Mouse (Mus musculus) bone marrow macrophage, adult 2 months (primary cell): ENCODE measurements around the gene Lims1. TPM values are rescaled to one million over a fixed set of nuclear protein-coding genes. Genes with fewer than 3 reads are reported as not detected.
A peak's percentile ranks its signal among the peaks of the same experiment; 100 is the strongest.

Experiments
- H3K27ac ChIP-seq: 2 replicates; pipeline ENCODE4 v1.5.1; 2012; ENCODE audit warnings: low read depth, low read length; ENCODE audit not compliant: insufficient read depth
- H3K4me1 ChIP-seq: 2 replicates; pipeline ENCODE4 v1.6.1; 2012; ENCODE audit warnings: low read length; ENCODE audit not compliant: control insufficient read depth, insufficient read depth
- H3K4me3 ChIP-seq: 2 replicates; pipeline ENCODE4 v1.5.1; 2012; ENCODE audit warnings: mild to moderate bottlenecking, low read length, moderate library complexity; ENCODE audit not compliant: insufficient read depth
- CTCF ChIP-seq: IDR thresholded peaks from 2 replicates; pipeline ENCODE4 v1.5.1; 2012; ENCODE audit warnings: low read depth, mild to moderate bottlenecking, low read length, moderate library complexity
- POLR2A ChIP-seq: IDR thresholded peaks from 2 replicates; pipeline ENCODE4 v1.6.1; 2012; ENCODE audit warnings: mild to moderate bottlenecking, low read depth, low read length, borderline replicate concordance
- polyA plus RNA-seq: library from polyadenylated mRNA; stranded (reverse); fragments of >200 nt; gene quantifications from 2 replicates; pipeline ENCODE4 v1.2.4, GENCODE M21; 2012; ENCODE audit not compliant: missing spikeins, insufficient read depth, insufficient read length

Gene Lims1
- polyA plus RNA-seq, 1 experiment = 81.4 TPM

DNA sequence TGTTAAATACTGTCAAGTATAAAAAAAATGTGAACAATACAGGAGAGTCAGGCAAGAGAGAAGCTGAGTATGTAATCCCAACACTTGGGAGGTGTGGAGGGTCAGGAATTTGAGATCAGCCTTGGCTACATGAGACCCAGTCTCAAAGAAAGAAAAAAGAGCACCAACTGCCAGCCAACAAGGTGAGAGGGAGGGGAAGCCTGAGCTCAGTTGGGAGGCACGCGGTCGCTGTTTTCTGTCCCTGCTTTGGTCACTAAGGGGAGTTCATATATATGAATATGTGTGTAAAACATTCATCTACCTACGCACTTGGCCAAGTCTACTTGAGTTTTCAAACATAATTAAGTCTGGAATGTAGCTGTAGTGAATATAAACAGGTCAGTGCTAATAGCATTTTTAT is 72.0 kb downstream of the Lims1 start:
- TF ChIP-seq CTCF = no peak
- TF ChIP-seq POLR2A = no peak
- no peak overlapping the region for H3K4me3 ChIP-seq
- no peak overlapping the region for H3K27ac ChIP-seq
- peaks cover 38% of the 10 kb centered on the region for H3K4me1 ChIP-seq

- H3K4me3 ChIP-seq = no peak overlapping the region
- TF ChIP-seq CTCF = no peak
- no peak for TF ChIP-seq POLR2A
- H3K27ac ChIP-seq = no peak overlapping the region
- peaks cover 38% of the 10 kb centered on the region for H3K4me1 ChIP-seq
These were observed 72.5 kb downstream of the Lims1 start for GRCm38 (mm10) chr10:58395723-58396122.

DNA sequence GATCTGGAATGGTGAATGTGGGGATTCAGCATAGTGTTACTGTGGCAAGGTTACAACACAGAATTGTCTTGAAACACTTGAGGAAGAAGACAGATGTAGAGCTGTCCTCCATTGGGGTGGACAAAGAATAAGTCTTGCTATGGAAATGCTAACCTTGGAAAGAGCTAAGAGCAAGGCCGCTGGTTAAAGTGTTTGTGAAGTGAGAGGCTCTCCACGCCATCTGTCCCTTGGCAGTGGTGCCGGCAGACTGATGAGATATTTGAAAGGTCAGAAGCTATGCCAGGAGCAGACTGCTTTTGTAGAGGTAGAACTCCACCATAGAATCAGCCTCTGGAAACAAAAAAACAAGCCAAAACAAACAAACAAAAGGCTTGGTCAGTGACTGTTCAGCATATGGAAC is 73.3 kb downstream of the Lims1 start:
- Histone ChIP-seq H3K4me3 (no peak overlapping the region), H3K4me1 (peaks cover 36% of the 10 kb centered on the region), H3K27ac (no peak overlapping the region)
- no peak for TF ChIP-seq CTCF
- TF ChIP-seq POLR2A = no peak

DNA sequence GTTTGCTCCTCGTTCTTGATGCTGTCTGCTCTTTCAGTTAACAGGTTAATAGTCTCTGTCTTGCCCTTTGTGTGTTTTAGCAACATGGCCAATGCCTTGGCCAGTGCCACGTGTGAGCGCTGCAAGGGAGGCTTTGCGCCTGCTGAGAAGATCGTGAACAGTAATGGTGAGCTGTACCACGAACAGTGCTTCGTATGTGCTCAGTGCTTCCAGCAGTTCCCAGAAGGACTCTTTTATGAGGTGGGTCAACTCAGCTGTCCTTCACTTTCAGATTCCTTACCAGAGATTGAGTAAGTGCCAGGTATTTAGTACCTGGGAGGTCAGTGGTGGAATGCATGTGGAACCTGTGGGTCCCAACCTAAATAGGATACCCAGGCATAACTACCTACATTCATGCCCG is 75.7 kb downstream of the Lims1 start:
- TF ChIP-seq CTCF (no peak), POLR2A (no peak)
- Histone ChIP-seq H3K4me3 (no peak overlapping the region), H3K27ac (peak overlapping the region; percentile 37), H3K4me1 (peaks cover 32% of the 10 kb centered on the region)

- no peak overlapping the region for H3K4me3 ChIP-seq
- H3K27ac ChIP-seq = no peak overlapping the region
- TF ChIP-seq POLR2A = no peak
- H3K4me1 ChIP-seq = peaks cover 39% of the 10 kb centered on the region
These were observed 78.6 kb downstream of the Lims1 start for GRCm38 (mm10) chr10:58401838-58402237.

GRCm38 (mm10) chr10:58404639-58405038 is 81.4 kb downstream of the Lims1 start:
- H3K4me1 ChIP-seq = peaks cover 36% of the 10 kb centered on the region
- peak overlapping the region; percentile 79; the same call in 1 of the 2 replicates for H3K27ac ChIP-seq
- H3K4me3 ChIP-seq = no peak overlapping the region
- TF ChIP-seq CTCF (no peak), POLR2A (no peak)

- peak overlapping the region; percentile 79 for H3K27ac ChIP-seq
- H3K4me1 ChIP-seq = peaks cover 32% of the 10 kb centered on the region
- no peak overlapping the region for H3K4me3 ChIP-seq
- TF ChIP-seq POLR2A = no peak
- TF ChIP-seq CTCF = no peak
These were observed 82.2 kb downstream of the Lims1 start for GRCm38 (mm10) chr10:58405285-58405948.

DNA sequence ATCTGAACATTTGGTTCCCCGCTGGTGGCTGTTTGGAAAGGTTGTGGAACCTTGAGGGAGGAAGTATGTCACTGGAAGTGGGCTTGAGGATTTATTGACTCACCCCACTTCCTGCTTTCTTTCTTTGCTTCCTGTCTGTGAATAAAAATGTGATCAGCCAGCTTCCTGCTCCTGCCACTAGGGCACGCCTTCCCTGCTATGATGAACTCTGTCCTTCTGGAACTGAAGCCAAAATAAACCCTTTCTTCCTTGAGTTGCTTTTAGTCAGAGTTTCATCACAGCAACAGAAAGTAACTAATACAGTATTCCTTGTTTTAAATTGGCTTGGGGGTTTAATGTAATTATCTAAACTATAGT is 82.7 kb downstream of the Lims1 start:
- Histone ChIP-seq H3K4me3 (no peak overlapping the region), H3K27ac (peak overlapping the region; percentile 79), H3K4me1 (peaks cover 32% of the 10 kb centered on the region)
- TF ChIP-seq POLR2A (no peak), CTCF (no peak)

GRCm38 (mm10) chr10:58412331-58412730 is 89.1 kb downstream of the Lims1 start:
- peaks cover 3% of the 10 kb centered on the region; the same call in 1 of the 2 replicates for H3K4me1 ChIP-seq
- TF ChIP-seq CTCF (no peak), POLR2A (no peak)
- no peak overlapping the region for H3K4me3 ChIP-seq
- no peak overlapping the region for H3K27ac ChIP-seq

DNA sequence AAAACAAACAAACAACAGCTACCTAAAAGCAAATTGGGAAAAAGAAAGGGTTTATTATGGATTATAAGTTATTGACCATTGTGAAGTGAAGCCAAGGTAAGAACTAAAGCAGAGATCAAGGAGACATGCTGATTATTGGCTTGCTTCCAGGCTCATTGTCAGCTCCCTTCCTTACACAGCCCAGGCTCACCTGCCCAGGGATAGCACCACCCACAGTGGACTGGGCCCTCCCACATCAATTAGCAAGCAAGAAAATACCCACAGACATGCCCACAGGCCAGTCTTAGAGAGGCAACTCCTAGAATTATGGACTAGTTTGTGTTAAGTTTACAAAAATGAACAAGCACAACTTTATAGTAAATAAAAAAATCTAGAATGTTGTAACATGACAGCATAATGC is 89.6 kb downstream of the Lims1 start:
- TF ChIP-seq CTCF = no peak
- TF ChIP-seq POLR2A = no peak
- H3K4me3 ChIP-seq = no peak overlapping the region
- H3K4me1 ChIP-seq = peaks cover 3% of the 10 kb centered on the region; the same call in 1 of the 2 replicates
- H3K27ac ChIP-seq = no peak overlapping the region
